Mouse (Mus musculus) midbrain, postnatal 0 days (tissue): ENCODE data around the gene Hacl1. TPM values are rescaled to one million over a fixed set of nuclear protein-coding genes. Genes with fewer than 3 reads are reported as not detected.

Experiments
- ATAC-seq: fragments of 200-750 bp; cut with Nextera tagmentation; 2 replicates; pipeline ENCODE4 v1.8.0; 2017; ENCODE audit warnings: moderate number of reproducible peaks, mild to moderate bottlenecking, moderate TSS enrichment, moderate library complexity; ENCODE audit not compliant: low FRiP score
- DNase-seq: peaks from one replicate; pipeline ENCODE4 v3.0.0-alpha.2; 2015; ENCODE audit warnings: low spot score
- H3K27ac ChIP-seq: fragments of 300-500 bp; sonication (generic); 2 replicates; pipeline ENCODE4 v1.5.1; 2014; ENCODE audit warnings: low read depth, mild to moderate bottlenecking, low read length, mixed read lengths
- H3K27me3 ChIP-seq: fragments of 300-500 bp; sonication (generic); 2 replicates; pipeline ENCODE4 v1.6.1; 2014; ENCODE audit warnings: low read length, control low read depth, mixed read lengths; ENCODE audit not compliant: insufficient read depth
- H3K36me3 ChIP-seq: fragments of 300-500 bp; sonication (generic); 2 replicates; pipeline ENCODE4 v1.6.1; 2014; ENCODE audit warnings: low read length, control low read depth, mixed read lengths; ENCODE audit not compliant: insufficient read depth
- H3K4me1 ChIP-seq: fragments of 300-500 bp; sonication (generic); 2 replicates; pipeline ENCODE4 v1.6.1; 2014; ENCODE audit warnings: mild to moderate bottlenecking, control low read depth, antibody characterized with exemption, low read length, mixed read lengths; ENCODE audit not compliant: insufficient read depth
- H3K4me2 ChIP-seq: fragments of 300-500 bp; sonication (generic); 2 replicates; pipeline ENCODE4 v1.6.1; 2014; ENCODE audit warnings: low read depth, mild to moderate bottlenecking, low read length, mixed read lengths; ENCODE audit not compliant: poor library complexity, severe bottlenecking
- H3K4me3 ChIP-seq: fragments of 300-500 bp; sonication (generic); 2 replicates; pipeline ENCODE4 v1.5.1; 2014; ENCODE audit warnings: low read depth, mild to moderate bottlenecking, low read length, moderate library complexity
- H3K9ac ChIP-seq: fragments of 300-500 bp; sonication (generic); replicated peaks from 2 replicates; pipeline ENCODE4 v1.6.1; 2014; ENCODE audit warnings: mild to moderate bottlenecking, low read length, moderate library complexity, mixed read lengths; ENCODE audit not compliant: poor library complexity, severe bottlenecking
- H3K9me3 ChIP-seq: fragments of 300-500 bp; sonication (generic); 2 replicates; pipeline ENCODE4 v1.6.1; 2016; ENCODE audit warnings: low read length, control low read depth
- CTCF ChIP-seq: IDR thresholded peaks from 2 replicates; pipeline ENCODE4 v1.5.1; 2016; ENCODE audit warnings: antibody characterized with exemption, mild to moderate bottlenecking
- WGBS: fragments of 180-500 bp; shearing (Covaris S2); extraction: QIAGEN DNeasy Blood & Tissue Kit; methylation state at CpG from one replicate; pipeline ENCODE4 v1.1.7; 2014; 5-methylcytosine and 5-hydroxymethylcytosine counted together
- polyA plus RNA-seq: library from polyadenylated mRNA; unstranded; fragments of >200 nt; fragmentation: Nextera tagmentation; extraction: Ambion mirVana; gene quantifications from 2 replicates; pipeline ENCODE4 v1.2.1, GENCODE M21; 2015
- total RNA-seq: library from RNA; depleted of rRNA; stranded (reverse); fragments of >200 nt; gene quantifications from 2 replicates; pipeline ENCODE4 v1.2.3, GENCODE M21; 2014

The Hacl1 gene
- total and polyA plus RNA-seq, 2 experiments from 2014 or later: 6.8 to 8.4 TPM

DNA sequence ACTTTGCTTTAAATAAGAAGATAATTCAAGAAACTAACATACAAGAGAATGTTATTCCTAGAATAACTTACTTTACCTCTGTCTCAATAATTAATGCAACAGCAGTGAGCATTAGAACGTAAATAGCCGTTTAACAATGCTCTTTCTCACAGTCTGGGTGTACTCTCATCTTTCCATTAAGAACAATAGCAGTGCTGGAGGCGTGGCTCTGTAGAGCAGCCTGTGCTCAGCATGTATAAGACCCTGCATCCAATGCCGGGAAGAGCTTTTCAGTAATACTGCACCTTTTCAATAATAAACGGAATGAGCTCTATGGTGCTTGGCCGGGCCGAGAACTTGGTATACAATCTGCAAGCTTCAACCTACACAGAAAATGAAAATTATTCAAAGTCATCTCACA, 10.4 kb downstream of the Hacl1 start:
- 31% methylated on average over 7 of the region's 7 CpGs for WGBS
- Histone ChIP-seq H3K4me3 (no peak overlapping the region), H3K4me1 (no peaks in the 10 kb centered on the region), H3K9ac (no peak overlapping the region), H3K9me3 (no peaks in the 10 kb centered on the region), H3K27ac (no peak overlapping the region), H3K27me3 (no peaks in the 10 kb centered on the region), H3K4me2 (no peak overlapping the region), H3K36me3 (no peaks in the 10 kb centered on the region)
- peak; percentile 30 for DNase-seq
- ATAC-seq: no peak
- no peak for TF ChIP-seq CTCF

DNA sequence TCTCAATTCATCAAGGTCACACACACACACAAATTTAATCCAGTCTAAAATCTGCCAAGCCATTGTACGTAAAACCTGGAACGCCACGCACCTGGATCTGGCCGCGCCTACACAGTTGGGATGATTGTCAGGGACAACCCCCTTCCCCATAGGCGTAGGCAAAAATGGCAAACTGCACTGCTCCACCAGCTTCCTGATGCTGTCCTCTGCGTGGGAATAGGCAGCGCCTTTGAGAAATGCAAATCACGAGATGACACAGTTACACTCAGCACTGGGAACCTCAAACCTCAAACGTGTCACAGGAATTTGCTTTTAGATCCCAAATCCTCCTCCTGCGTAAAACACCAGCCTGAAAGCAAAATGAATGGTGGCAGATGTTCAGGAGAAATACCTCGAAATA, 18.3 kb downstream of the Hacl1 start:
- no peak for TF ChIP-seq CTCF
- Histone ChIP-seq H3K9me3 (no peaks in the 10 kb centered on the region), H3K4me3 (no peak overlapping the region), H3K36me3 (no peaks in the 10 kb centered on the region), H3K27me3 (no peaks in the 10 kb centered on the region), H3K4me2 (no peak overlapping the region), H3K27ac (no peak overlapping the region), H3K9ac (no peak overlapping the region), H3K4me1 (no peaks in the 10 kb centered on the region)
- 85% methylated on average over 12 of the region's 12 CpGs for WGBS
- DNase-seq (no peak), ATAC-seq (no peak)

DNA sequence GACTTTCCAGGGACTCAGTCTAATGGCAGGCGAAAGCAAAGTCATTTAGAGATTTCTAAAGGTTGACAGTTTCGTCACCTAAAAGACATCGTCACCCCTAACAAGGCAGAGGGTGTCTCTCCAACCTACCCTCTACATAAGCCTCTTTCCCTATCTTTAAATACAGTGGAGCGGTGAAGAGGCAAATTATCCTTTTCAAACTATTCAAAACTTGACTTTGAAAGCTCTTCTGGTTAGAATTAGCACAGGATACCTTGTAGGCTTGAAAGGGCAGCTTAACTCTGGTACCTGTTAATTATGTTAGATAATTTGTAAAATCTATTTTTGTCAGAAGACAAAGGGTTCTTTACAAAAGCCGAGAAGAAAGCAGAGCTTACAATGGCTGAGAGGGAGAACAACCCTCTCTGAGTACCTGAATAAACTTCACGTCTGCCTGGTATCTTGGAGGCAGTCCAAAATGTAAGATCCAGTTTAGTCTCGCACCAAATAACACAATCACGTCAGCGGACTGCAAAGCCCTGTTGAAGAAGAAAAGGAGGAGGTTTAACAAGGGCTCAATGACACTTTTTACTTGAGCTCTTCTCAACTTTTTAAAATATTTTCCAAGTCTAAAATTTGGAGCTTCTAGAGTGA, 20.4 kb downstream of the Hacl1 start:
- ATAC-seq: no peak
- H3K27me3 ChIP-seq: no peaks in the 10 kb centered on the region
- no peak for DNase-seq
- H3K9ac ChIP-seq: no peak overlapping the region
- H3K4me2 ChIP-seq: no peak overlapping the region
- no peak for TF ChIP-seq CTCF
- no peaks in the 10 kb centered on the region for H3K4me1 ChIP-seq
- 66% methylated on average over 9 of the region's 9 CpGs for WGBS
- no peak overlapping the region for H3K27ac ChIP-seq
- no peaks in the 10 kb centered on the region for H3K36me3 ChIP-seq
- no peaks in the 10 kb centered on the region for H3K9me3 ChIP-seq
- no peak overlapping the region for H3K4me3 ChIP-seq

DNA sequence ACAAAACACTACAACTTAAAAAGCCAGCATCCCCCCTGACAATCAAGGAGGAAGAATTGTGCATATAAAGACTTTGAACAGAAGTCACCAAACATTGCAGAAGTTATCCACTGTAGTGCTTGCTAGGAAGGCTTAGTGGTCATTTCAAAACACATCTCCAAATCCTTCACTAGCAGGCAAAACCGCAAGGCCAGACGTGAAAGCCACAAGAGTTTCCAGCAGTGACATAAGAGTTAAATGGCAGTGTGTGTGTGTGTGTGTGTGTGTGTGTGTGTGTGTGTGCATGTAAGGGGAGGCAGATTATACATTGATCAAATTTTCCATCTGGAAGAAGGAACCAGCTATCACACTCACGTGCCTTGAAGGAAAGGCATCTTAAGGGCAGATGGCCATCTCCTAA, 23.1 kb downstream of the Hacl1 start:
- no peak for ATAC-seq
- Histone ChIP-seq H3K36me3 (no peaks in the 10 kb centered on the region), H3K4me2 (no peak overlapping the region), H3K4me1 (no peaks in the 10 kb centered on the region), H3K9me3 (no peaks in the 10 kb centered on the region), H3K9ac (no peak overlapping the region), H3K4me3 (no peak overlapping the region), H3K27ac (no peak overlapping the region), H3K27me3 (no peaks in the 10 kb centered on the region)
- 88% methylated on average over 3 of the region's 3 CpGs for WGBS
- no peak for DNase-seq
- no peak for TF ChIP-seq CTCF

DNA sequence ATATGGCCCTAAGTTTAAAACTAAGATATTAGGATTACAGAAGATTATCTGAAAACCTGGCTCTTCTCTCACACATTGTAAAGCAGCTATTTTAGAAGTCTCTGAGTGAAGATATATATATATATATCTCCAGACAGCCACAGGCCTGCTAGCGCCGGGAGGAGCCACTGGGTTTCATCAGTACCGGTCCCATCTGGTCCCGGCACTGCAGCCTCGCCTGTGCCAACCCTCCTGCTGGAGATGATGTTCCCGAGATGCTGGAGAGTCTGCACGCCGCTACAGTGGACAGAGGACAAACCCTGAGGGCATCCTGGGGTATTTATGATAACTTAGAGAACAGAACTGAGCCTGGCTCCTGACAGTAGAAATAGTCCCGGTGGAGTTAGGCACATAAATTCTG, 23.9 kb downstream of the Hacl1 start:
- Histone ChIP-seq H3K27me3 (no peaks in the 10 kb centered on the region), H3K9ac (no peak overlapping the region), H3K36me3 (no peaks in the 10 kb centered on the region), H3K9me3 (no peaks in the 10 kb centered on the region), H3K4me1 (no peaks in the 10 kb centered on the region), H3K27ac (no peak overlapping the region), H3K4me2 (no peak overlapping the region), H3K4me3 (no peak overlapping the region)
- TF ChIP-seq CTCF: no peak
- ATAC-seq (no peak), DNase-seq (no peak)
- WGBS: 92% methylated on average over 9 of the region's 9 CpGs

DNA sequence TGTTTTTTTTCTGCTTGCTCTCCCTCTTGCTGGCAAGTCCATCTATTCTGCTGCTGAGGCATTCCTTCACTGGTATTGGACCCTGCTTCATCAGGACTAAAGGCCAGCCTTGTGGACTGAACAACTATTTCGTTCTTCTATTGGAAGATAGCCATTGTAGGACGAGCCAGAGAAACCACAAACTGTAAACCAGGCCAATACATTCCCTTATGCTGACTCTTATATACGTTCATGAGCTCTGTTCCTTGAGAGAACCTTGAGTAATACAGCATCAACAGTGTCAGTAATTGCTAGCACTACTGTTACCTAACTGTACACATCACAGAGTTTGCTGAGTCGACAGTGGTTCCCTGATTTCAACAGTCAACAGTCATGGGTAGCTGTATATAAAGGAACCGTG, 27.4 kb downstream of the Hacl1 start:
- Histone ChIP-seq H3K36me3 (no peaks in the 10 kb centered on the region), H3K27me3 (no peaks in the 10 kb centered on the region), H3K27ac (no peak overlapping the region), H3K4me3 (no peak overlapping the region), H3K4me2 (no peak overlapping the region), H3K4me1 (no peaks in the 10 kb centered on the region), H3K9me3 (no peaks in the 10 kb centered on the region), H3K9ac (no peak overlapping the region)
- ATAC-seq: no peak
- 84% methylated on average over 5 of the region's 5 CpGs for WGBS
- no peak for DNase-seq
- no peak for TF ChIP-seq CTCF
